Mouse (Mus musculus) splenic B cell, adult 2 months (primary cell): ENCODE results near the gene Flt3.
A peak's percentile ranks its signal among the peaks of the same experiment; 100 is the strongest.

Experiments
- DNase-seq: peaks from one replicate; pipeline ENCODE4 v3.0.0-alpha.2; 2011; ENCODE audit warnings: low read depth, low spot score
- H3K27me3 ChIP-seq: 2 replicates; pipeline ENCODE4 v1.6.1; 2012; ENCODE audit warnings: mild to moderate bottlenecking, low read length, moderate library complexity, mixed read lengths; ENCODE audit not compliant: control insufficient read depth, poor library complexity, insufficient read depth, severe bottlenecking
- H3K36me3 ChIP-seq: 2 replicates; pipeline ENCODE4 v1.6.1; 2012; ENCODE audit warnings: mild to moderate bottlenecking, low read length, moderate library complexity, mixed read lengths; ENCODE audit not compliant: control insufficient read depth, poor library complexity, insufficient read depth, severe bottlenecking

Flt3 gene

GRCm38 (mm10) chr5:147429535-147430305 lies 29.4 kb upstream of the Flt3 start, which contains the start of gene Pan3:
Gene Pan3, plus strand, starts transcription at chr5:147430161.
- peak; percentile 94 for DNase-seq
- H3K36me3 ChIP-seq, result no peaks in the 10 kb centered on the region
- H3K27me3 ChIP-seq, result no peaks in the 10 kb centered on the region

- Histone ChIP-seq H3K36me3 (no peaks in the 10 kb centered on the region), H3K27me3 (no peaks in the 10 kb centered on the region)
- no peak for DNase-seq
Observed at GRCm38 (mm10) chr5:147426048-147426805, 25.9 kb upstream of the Flt3 start.

GRCm38 (mm10) chr5:147423612-147424011 lies 23.3 kb upstream of the Flt3 start:
- H3K36me3 ChIP-seq, result no peaks in the 10 kb centered on the region
- no peak for DNase-seq

GRCm38 (mm10) chr5:147418394-147419121 lies 18.3 kb upstream of the Flt3 start:
- Histone ChIP-seq H3K36me3 (no peaks in the 10 kb centered on the region), H3K27me3 (no peaks in the 10 kb centered on the region)
- peak; percentile 78 for DNase-seq

More at GRCm38 (mm10) chr5:147423612-147424011, 23.3 kb upstream of the Flt3 start:
- no peaks in the 10 kb centered on the region for H3K27me3 ChIP-seq

GRCm38 (mm10) chr5:147417986-147418385 lies 17.7 kb upstream of the Flt3 start:
- DNase-seq, result no peak
- Histone ChIP-seq H3K36me3 (no peaks in the 10 kb centered on the region), H3K27me3 (no peaks in the 10 kb centered on the region)

- peak; percentile 45 for DNase-seq
- H3K36me3 ChIP-seq, result no peaks in the 10 kb centered on the region
- no peaks in the 10 kb centered on the region for H3K27me3 ChIP-seq
Observed at GRCm38 (mm10) chr5:147410585-147410984, 10.3 kb upstream of the Flt3 start.

- no peak for DNase-seq
- H3K36me3 ChIP-seq, result no peaks in the 10 kb centered on the region
- no peaks in the 10 kb centered on the region for H3K27me3 ChIP-seq
Observed at GRCm38 (mm10) chr5:147408731-147409130, 8.4 kb upstream of the Flt3 start.

GRCm38 (mm10) chr5:147406135-147406534 lies 5.8 kb upstream of the Flt3 start:
- peak; percentile 38 for DNase-seq
- Histone ChIP-seq H3K27me3 (no peaks in the 10 kb centered on the region), H3K36me3 (no peaks in the 10 kb centered on the region)

- H3K27me3 ChIP-seq, result no peaks in the 10 kb centered on the region
- no peaks in the 10 kb centered on the region for H3K36me3 ChIP-seq
- peak; percentile 48 for DNase-seq
Observed at GRCm38 (mm10) chr5:147402505-147402904, 2.2 kb upstream of the Flt3 start.

GRCm38 (mm10) chr5:147401024-147401423 lies 735 bp upstream of the Flt3 start:
- peak; percentile 17 for DNase-seq

GRCm38 (mm10) chr5:147400505-147400979 lies 253 bp upstream of the Flt3 start:
- no peak for DNase-seq
- Histone ChIP-seq H3K36me3 (no peaks in the 10 kb centered on the region), H3K27me3 (no peaks in the 10 kb centered on the region)

More at GRCm38 (mm10) chr5:147401024-147401423, 735 bp upstream of the Flt3 start:
- Histone ChIP-seq H3K36me3 (no peaks in the 10 kb centered on the region), H3K27me3 (no peaks in the 10 kb centered on the region)

- Histone ChIP-seq H3K27me3 (no peaks in the 10 kb centered on the region), H3K36me3 (no peaks in the 10 kb centered on the region)
- DNase-seq, result peak; percentile 47
Observed at GRCm38 (mm10) chr5:147395050-147395449, 5.2 kb downstream of the Flt3 start.

GRCm38 (mm10) chr5:147392667-147393213 lies 7.5 kb downstream of the Flt3 start:
- no peaks in the 10 kb centered on the region for H3K27me3 ChIP-seq
- H3K36me3 ChIP-seq, result no peaks in the 10 kb centered on the region
- DNase-seq, result peak; percentile 49

- Histone ChIP-seq H3K27me3 (no peaks in the 10 kb centered on the region), H3K36me3 (no peaks in the 10 kb centered on the region)
- no peak for DNase-seq
Observed at GRCm38 (mm10) chr5:147390772-147391171, 9.5 kb downstream of the Flt3 start.
